Mouse (Mus musculus) kidney, postnatal 25 days (tissue): ENCODE results near the gene Phf1.
"Not testable (repeated sequence)": the region's sequence is repeated elsewhere in the genome, so short reads cannot be mapped to it uniquely, and the experiment has no call there.

Experiments
- DNase-seq, 2 experiments: peaks; one replicate each; pipeline ENCODE4 v3.0.0; 2021; ENCODE audit warnings: mixed read lengths in 2 of 2

Phf1 gene

DNA sequence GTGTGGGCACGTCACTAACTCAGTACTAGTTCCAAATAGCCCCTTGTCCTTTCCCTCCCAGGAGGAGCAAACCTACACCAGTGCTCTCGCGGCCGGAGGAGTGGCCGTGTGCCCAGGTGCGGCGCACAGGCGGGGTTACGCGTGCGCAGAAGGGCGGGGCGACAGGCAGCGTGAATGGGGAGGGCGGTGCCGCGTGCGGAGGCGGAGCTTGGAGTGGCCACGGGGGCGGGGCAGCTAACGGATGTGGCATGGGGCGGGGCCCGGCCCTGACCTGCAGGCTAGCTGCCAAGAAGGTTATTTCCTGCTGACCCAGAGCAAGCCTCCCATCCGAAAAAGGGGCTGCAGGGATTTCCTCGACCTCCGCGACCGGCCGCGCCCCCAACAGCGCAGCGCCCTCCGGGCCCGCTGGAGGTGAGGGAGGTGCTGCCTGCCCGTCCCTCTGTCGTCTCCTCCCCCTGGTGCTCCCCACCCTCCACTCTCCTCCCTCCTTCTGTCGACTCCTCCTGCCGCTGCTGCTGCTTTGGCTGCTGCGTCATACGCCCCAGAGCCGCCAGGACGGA is at the start of gene Phf1:
Gene Phf1 (plus strand): TSS at position 214 of the 560 bp plus-strand sequence.
- DNase-seq: peak; percentile 98 to 99

GRCm38 (mm10) chr17:26883585-26883984 is 49.3 kb upstream of the Phf1 start:
- no peak for DNase-seq

- DNase-seq: peak; percentile 87 to 88
Observed at GRCm38 (mm10) chr17:26884995-26885926, 47.6 kb upstream of the Phf1 start.

DNA sequence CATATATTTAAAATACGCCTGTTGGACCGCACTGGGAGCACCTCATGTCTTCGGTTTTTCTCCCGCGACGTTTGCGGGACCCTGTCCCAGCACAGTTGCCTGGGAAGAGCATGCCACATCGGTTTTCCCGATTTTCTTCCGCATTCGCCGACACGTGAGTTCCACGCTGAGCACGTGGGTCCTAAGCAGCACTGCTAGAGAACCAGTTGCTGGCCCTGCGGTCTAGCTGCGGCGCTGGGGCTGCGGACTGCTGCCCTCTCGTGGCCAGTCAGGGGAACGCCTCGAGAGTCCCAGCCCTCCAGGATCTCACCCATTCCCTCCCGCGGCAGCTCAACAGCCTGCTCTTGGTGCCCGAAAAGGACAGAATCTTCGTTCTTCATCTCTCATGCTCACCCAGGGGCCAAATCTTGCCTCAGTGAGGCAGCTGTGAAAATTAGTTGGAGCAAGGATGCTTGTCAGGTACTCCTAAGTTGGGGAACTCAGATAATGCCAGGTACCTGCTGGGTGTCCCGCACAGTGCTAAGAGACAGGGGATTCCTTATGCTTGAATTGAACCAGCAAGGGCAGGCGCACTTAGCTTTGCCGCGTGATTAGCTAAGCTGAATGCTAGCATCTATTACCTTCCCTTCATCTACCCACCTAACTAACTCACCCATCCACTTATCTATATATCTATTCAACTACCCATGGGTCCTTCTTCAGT is 46.7 kb upstream of the Phf1 start:
- peak; percentile 81 to 90 for DNase-seq

DNA sequence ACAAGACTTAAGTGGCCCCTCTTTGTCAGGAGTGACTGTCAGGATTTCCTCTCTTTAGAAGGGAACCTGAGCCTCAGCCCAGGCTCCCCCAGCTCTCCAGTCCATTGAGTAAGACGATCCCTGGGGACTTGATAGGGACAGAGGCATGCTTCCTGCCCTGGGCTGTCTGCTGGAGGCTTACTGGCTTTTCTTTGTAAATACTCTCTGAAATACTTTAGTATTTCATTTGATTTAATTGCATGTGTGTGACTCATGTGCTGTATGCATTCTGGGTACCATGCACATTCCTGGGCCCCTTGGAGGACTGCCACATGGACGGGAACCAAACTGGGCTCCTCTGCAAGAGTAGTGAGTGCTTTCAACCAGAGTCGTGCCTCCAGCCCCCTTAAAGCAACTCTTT is 44.9 kb upstream of the Phf1 start:
- DNase-seq: no peak

GRCm38 (mm10) chr17:26892635-26893375 is 40.0 kb upstream of the Phf1 start:
- peak in 1 of 2 experiments; percentile 45 for DNase-seq

DNA sequence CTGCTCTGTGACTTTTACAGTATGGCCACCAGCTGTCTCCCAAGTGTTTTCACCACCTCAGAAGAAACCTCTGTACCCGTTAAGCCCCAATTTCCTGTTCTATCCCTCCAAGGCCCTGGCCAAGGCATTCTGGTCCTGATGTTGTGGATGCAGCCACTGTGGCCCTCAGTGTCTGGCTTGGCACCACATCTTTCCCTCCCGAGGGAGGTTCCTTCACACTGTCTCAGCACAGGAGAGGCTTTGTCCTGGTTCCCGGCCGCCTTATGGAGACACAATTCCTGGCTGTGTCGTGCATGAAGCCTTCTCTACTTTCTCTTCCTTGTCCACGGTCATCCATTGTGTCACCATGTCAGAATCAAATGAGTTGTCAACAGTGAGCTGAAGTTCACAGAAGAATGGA is 39.4 kb upstream of the Phf1 start:
- DNase-seq: no peak

DNA sequence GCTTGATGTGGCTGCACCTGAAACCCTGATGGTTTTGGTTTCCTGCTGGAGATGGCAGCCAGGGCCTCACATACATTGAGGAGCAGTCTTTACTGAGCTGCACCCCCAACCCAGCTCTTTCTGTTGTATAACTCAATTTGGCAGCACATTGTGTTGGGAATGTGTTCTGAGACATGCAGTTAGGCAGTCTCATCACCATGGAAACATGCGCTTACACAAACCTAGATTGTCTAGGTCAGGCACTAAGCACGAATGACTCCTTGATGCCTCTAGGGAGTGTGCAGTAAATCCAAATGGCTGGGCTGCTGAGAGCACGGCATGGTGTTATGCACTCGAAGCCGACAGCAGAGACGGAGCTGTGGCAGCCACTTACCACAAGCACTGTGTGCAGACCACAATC is 38.5 kb upstream of the Phf1 start:
- no peak for DNase-seq

DNA sequence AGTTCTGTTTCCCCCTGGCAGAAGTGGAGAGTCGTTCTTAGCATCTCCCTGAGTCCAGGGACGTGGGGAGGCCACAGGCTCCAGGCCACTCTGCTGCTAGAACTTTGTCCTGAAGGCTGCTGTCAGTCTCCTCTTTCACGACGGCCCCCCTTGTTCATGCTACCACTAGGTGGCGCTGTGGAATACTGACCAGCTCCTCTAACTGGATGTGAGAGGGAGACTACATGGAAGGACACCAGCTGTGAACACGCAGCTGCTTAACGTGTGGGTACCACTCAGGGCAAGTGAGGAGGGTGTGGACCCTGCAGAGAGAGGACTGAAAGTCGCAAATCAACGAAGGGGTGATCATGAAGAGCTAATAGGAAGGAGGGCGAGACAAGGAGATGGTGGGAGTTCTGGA is 37.3 kb upstream of the Phf1 start:
- DNase-seq: peak; percentile 80 to 86

DNA sequence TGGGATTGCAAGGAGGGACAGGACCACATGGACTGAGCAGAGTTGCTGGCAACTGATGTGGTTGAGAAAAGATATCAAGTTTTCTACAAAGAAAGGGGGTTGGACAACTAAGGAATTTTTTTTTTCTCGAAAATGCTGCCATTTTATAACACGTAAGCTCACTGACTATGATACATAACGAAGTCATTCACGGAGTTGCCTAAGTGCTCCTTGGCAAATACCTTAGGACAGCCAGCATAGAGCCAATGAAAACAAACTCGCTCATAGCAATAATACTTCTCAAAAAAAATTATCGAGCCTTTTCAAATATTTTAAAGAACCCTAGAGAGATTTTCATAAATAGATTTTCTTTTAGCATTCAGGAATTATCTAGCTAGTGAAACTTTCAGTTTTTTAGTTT is 31.9 kb upstream of the Phf1 start:
- DNase-seq: no peak

- DNase-seq: no peak
Observed at GRCm38 (mm10) chr17:26904320-26904719, 28.5 kb upstream of the Phf1 start.

- DNase-seq: peak; percentile 61 to 70
Observed at GRCm38 (mm10) chr17:26907506-26907905, 25.3 kb upstream of the Phf1 start.

GRCm38 (mm10) chr17:26915248-26915647 is 17.6 kb upstream of the Phf1 start:
- no peak for DNase-seq

DNA sequence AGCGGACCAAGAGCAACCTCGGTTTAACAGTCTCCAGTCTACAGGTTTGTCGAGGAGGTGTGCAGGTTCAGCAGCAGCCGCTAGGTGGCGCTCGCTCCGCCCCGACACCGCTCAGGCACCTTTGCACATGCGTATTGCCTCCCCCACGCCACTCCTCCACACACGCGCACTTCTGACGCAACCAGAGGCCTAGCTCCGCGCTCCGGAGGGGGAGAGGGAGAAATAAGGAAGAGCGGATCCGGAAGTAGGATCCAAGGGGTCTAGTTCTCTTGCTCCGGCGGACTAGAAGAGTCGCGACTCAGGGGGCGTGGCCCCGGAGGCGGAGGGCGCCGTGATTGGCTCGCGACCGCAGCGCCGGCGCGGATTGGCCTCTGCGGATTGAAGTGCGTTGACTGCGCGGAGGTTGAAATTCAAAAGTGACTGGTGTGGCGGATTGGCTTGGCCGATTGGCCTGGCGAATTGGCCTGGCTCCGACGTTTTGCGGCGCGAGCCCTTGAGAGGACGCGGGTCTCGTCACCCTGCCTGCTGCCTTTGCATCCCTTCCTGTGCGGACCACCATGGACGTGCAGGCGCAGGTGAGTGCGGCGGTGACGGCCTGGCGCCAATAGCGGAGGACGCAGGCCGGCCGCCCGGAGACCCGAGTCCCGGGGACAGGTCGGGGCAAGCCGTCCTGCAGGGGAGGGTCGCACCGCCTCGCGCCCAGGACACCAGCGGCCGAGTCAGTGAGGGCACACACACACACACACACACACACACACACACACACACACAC is 16.0 kb upstream of the Phf1 start, which contains the start of gene Kifc5b:
Gene Kifc5b (plus strand): TSS at position 381 of the 772 bp plus-strand sequence.
- peak; percentile 99 for DNase-seq

- DNase-seq: not testable (repeated sequence)
Observed at GRCm38 (mm10) chr17:26917560-26917959, 15.3 kb upstream of the Phf1 start.

DNA sequence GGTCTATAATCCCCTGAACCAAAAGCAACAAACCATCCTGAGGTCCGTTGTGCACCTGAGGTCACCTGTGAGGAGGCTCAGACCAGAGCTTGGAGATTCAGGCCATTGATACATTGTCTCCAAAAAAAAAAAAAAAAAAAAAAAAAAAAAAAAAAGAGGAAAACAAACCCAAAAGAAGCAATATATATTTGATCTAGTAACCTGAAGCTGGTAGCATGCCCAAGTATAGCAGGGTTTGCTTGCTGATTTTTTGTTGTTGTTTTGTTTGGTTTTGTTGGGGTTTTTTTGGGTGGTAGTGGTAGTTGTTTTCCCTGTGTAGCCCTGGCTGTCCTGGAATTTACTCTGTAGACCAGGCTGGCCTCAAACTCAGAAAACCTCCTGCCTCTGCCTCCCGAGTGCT is 14.5 kb upstream of the Phf1 start:
- no peak for DNase-seq

DNA sequence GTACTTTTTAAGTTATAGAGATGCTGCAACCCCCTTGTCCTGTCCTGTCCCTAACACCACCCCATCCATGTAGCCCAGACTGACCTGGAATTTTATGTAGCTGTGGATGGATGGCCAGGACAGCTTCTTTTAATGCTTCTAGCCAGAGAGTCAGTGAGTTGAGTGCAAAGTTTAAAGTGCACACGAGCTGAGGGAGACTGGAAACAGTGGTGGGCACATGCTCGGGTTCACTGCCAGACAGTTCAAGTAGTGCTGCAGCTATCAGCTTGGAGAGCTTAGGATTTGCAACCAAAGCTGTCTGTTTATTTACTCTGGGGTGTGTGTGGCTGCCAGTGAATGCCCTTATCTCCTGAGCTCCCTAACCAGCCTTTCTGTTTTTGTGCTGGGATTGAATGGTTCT is 13.3 kb upstream of the Phf1 start:
- DNase-seq: peak; percentile 31 to 79

- not testable (repeated sequence) for DNase-seq
Observed at GRCm38 (mm10) chr17:26922368-26922767, 10.5 kb upstream of the Phf1 start.

DNA sequence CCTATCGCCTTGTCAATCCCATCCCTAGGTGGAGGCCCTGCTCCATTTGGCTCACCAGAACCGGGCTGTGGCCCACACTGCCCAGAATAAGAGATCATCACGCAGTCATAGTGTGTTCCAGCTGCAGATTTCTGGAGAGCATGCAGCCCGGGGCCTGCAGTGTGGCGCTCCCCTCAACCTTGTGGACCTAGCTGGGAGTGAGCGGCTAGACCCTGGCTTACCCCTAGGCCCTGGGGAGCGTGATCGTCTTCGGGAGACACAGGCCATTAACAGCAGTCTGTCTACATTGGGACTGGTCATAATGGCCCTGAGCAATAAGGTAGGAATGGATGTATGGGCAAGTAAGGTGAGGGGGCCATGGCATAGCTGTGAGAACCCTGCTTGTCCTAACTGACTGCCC is 7.4 kb upstream of the Phf1 start:
- not testable (repeated sequence) for DNase-seq

- DNase-seq: peak; percentile 67 to 80
Observed at GRCm38 (mm10) chr17:26931795-26932194, 1.1 kb upstream of the Phf1 start.

- no peak for DNase-seq
Observed at GRCm38 (mm10) chr17:26933419-26933818, 567 bp downstream of the Phf1 start.
